Mouse (Mus musculus) testis, adult 2 months (tissue): Measurements from ENCODE around the gene Klhl5.

ENCODE experiments used
- CTCF ChIP-seq: fragments of 200-500 bp; IDR thresholded peaks from 2 replicates; pipeline ENCODE4 v1.5.1; 2012; ENCODE audit warnings: low read depth, mild to moderate bottlenecking, inconsistent platforms, low read length, moderate library complexity; ENCODE audit not compliant: control insufficient read depth, insufficient read depth, insufficient replicate concordance
- POLR2A ChIP-seq: fragments of 200-500 bp; IDR thresholded peaks from 2 replicates; pipeline ENCODE4 v1.6.1; 2012; ENCODE audit warnings: low read depth, mild to moderate bottlenecking, inconsistent platforms, low read length, moderate library complexity; ENCODE audit not compliant: control insufficient read depth

DNA sequence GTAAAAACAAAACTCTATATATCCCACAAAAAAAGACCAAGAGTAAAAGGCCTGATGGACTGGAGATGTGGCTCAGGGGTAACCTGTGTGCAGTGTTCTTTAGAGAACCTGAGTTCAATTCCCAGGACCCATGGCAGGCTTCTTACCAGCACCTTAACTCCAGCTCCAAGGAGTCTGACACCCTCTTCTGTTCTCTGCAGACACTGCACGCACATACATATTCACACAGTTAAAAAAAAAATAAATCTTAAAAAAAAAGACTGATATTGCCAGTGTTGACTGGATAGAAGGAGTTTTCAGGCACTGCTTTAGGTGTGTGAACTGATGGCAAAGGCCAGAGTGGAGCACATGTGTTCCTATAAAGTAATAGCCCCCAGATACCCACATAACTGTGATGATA, 18.8 kb downstream of the Klhl5 start:
- TF ChIP-seq POLR2A (no peak), CTCF (no peak)
